Mouse (Mus musculus) MEL (cell line): ENCODE data around the gene Kazn. TPM values are rescaled to one million over a fixed set of nuclear protein-coding genes. Genes with fewer than 3 reads are reported as not detected.

ENCODE experiments used
- polyA plus RNA-seq, 2 experiments: library from polyadenylated mRNA; stranded (reverse) in 1 of 2; unstranded in 1 of 2; fragments of >175 nt in 1 of 2; fragments of >200 nt in 1 of 2; gene quantifications; 2 replicates each; pipeline versions ENCODE4 v1.2.1 to v1.2.4; 2012; ENCODE audit warnings: low replicate concordance in 2 of 2, low read depth in 1 of 2; ENCODE audit not compliant: insufficient read length in 2 of 2, insufficient read depth in 1 of 2, missing spikeins in 1 of 2
- total RNA-seq: library from RNA; depleted of rRNA; stranded (reverse); fragments of 300-350 nt; gene quantifications from 2 replicates; pipeline ENCODE4 v1.2.3, GENCODE M21; 2012; rRNA removed

The Kazn gene
- total and polyA plus RNA-seq, 3 experiments: not detected

Other genes starting within 250 kb of the Kazn start
- gene Fhad1, start 224.3 kb downstream of the Kazn start, total RNA-seq: not detected in 2 replicates
- gene Fhad1, start 224.3 kb downstream of the Kazn start, polyA plus RNA-seq: not detected
- not detected in 2 replicates for gene Tmem51, start 155.1 kb downstream of the Kazn start, total RNA-seq
- not detected for gene Tmem51, start 155.1 kb downstream of the Kazn start, polyA plus RNA-seq